Mouse (Mus musculus): ENCODE results near the gene Abcb11.

GRCm38 (mm10) chr2:69209684-69210083 lies 132.7 kb downstream of the Abcb11 start:
- no peak for TF ChIP-seq CTCF (IDR thresholded peaks at IDR 0.05)
- no peak for TF ChIP-seq EP300 (IDR thresholded peaks at IDR 0.05)

Data from lung, postnatal 0 days (tissue).